Mouse (Mus musculus): ENCODE data around the gene Ranbp17. TPM values are rescaled to one million over a fixed set of nuclear protein-coding genes. Genes with fewer than 3 reads are reported as not detected.

The Ranbp17 gene
- polyA plus RNA-seq, 1 experiment from 2014 or later = 8.9 TPM

DNA sequence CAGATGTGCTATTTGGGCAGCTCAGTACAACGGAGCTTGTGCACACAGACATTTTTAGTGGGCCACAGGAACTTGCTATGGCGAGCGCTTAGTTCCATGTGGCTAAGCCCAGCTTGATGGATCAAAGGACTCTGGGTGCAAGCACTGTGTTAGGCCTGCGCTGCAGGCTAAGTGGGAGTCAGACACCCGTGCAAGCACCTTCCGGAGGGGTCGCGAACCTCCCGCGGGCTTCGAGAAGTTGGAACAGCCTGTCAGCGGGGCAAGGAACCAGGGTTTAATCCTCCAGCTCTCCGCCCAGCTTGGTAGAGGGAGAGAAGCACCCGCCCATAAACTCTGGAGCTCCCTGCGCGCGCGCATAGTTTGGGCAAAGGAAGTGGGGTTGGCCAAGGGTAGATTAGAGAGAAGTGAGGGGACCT, 332.8 kb downstream of the Ranbp17 start:
- peak overlapping the region; percentile 47 for H3K4me2 ChIP-seq
- peak overlapping the region; percentile 16; the same call in 1 of the 2 replicates for H3K4me3 ChIP-seq
- H3K4me1 ChIP-seq (replicated peaks) = peaks cover 13% of the 10 kb centered on the region
- no peaks in the 10 kb centered on the region for H3K36me3 ChIP-seq
- ATAC-seq (ENCODE audit: low FRiP score) = no peak
- no peak overlapping the region for H3K27ac ChIP-seq
- H3K27me3 ChIP-seq = peaks cover 39% of the 10 kb centered on the region
- H3K9ac ChIP-seq = peak overlapping the region; percentile 46
- 5% methylated on average over 18 of the region's 18 CpGs for WGBS
- H3K9me3 ChIP-seq = 0 out of 2 replicates have a peak, but pooled peaks cover 3% of the 10 kb centered on the region

DNA sequence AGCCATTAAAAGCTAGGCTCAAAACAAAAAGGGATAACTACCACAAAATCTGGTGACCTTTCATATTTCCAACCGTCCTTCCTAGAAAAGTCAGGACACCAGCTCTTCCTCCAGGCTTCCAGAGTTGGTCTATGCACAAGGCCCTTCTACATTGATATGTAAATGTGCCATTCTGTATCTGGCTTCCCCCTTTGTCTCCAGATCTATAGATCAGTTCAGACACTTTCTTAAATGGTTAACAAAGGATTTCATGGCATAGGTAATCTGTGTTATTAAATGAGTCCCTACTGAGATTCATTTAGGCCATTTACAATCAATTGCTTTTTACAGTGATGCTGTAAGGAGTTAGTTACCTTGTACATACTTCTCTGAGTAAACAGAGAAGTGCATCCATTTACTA, 333.7 kb downstream of the Ranbp17 start:
- H3K36me3 ChIP-seq = no peaks in the 10 kb centered on the region
- peaks cover 13% of the 10 kb centered on the region for H3K4me1 ChIP-seq (replicated peaks)
- ATAC-seq (ENCODE audit: low FRiP score) = no peak
- peaks cover 39% of the 10 kb centered on the region for H3K27me3 ChIP-seq
- H3K27ac ChIP-seq = no peak overlapping the region
- no peak overlapping the region for H3K9ac ChIP-seq
- no peak overlapping the region for H3K4me2 ChIP-seq
- WGBS = 21% methylated on average over 1 of the region's 1 CpGs
- no peak overlapping the region for H3K4me3 ChIP-seq
- H3K9me3 ChIP-seq = no peaks in the 10 kb centered on the region

DNA sequence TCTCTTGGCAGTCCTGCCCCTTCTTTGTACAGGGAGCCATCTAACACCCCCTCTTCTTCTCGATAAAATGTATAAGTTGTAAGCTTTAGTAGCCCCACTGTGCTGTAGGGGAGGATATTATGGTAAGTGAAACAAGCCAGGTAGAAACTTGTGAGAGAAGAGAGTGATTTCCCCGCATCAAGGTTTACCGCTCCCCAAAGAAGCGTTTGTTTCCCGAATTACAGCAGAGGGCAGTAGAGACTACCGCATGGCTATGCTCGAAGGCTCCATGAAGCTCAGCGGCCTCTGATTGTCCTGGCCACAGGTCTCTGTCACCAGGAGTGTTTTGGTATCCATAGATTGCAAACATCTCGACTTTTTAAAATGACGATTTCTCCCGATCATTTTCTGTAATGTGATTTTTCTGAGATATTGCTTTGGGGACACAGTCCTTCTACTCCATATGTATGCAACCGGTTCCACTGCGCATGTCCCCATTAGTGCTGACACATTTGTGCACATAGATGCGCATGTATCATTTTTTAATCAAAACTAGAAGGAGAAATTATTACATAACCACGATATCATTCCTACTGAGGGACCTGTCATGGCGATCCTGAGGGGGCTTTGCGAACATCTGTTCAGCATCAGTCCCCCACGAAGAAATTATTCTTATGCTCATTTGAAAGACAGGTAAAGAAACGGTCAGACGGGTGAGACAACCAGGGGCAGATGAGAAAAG, 336.9 kb downstream of the Ranbp17 start:
- Histone ChIP-seq H3K4me1 (replicated peaks) (peaks cover 13% of the 10 kb centered on the region), H3K4me3 (no peak overlapping the region), H3K27ac (no peak overlapping the region), H3K9ac (no peak overlapping the region), H3K36me3 (no peaks in the 10 kb centered on the region), H3K27me3 (peaks cover 31% of the 10 kb centered on the region), H3K4me2 (no peak overlapping the region), H3K9me3 (no peaks in the 10 kb centered on the region)
- 33% methylated on average over 20 of the region's 20 CpGs for WGBS
- ATAC-seq (ENCODE audit: low FRiP score) = peak; percentile 75; the same call in 1 of the 2 replicates

DNA sequence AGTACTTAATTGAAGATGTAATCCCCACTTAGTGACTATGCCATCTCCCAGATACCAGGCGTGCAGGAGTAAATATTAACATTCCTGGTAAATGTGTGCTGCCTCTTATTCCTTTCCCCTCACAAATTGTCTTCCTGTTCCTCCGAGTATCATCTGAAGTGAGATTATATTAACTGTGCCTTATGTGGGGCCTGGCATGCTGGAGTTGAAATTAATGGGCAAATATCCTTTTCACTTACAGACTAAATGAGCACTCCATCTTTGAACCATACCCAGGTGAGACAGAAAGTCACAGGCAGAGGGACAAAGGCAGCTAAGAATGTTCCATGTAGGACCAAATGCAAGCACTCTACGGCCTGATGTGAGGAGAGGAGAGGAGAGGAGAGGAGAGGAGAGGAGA, 337.8 kb downstream of the Ranbp17 start:
- Histone ChIP-seq H3K4me3 (no peak overlapping the region), H3K36me3 (no peaks in the 10 kb centered on the region), H3K4me1 (replicated peaks) (peaks cover 6% of the 10 kb centered on the region), H3K27me3 (peaks cover 28% of the 10 kb centered on the region), H3K9ac (no peak overlapping the region), H3K4me2 (no peak overlapping the region), H3K27ac (no peak overlapping the region), H3K9me3 (no peaks in the 10 kb centered on the region)
- ATAC-seq (ENCODE audit: low FRiP score) = no peak
- WGBS = 78% methylated on average over 3 of the region's 3 CpGs

DNA sequence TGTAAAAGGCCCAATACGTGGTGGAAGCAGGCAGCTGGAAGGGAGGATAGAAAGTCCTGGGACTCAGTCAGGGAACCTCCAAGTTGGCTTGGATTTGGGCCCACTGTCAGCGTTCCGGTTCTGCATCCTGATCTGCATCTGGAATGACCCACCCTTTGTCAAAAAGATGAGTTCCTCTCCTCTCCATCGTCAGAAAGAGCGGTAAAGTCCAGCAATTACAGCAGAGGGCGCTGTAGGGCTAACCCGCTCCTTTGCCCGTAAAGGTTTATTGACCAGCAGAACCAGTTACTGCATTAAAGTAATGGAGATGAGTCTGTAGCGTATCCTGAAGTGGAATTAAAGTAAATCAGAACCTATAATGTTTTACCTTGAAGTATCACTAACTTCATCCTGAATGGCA, 343.1 kb downstream of the Ranbp17 start:
- 12% methylated on average over 9 of the region's 9 CpGs for WGBS
- H3K9me3 ChIP-seq = no peaks in the 10 kb centered on the region

DNA sequence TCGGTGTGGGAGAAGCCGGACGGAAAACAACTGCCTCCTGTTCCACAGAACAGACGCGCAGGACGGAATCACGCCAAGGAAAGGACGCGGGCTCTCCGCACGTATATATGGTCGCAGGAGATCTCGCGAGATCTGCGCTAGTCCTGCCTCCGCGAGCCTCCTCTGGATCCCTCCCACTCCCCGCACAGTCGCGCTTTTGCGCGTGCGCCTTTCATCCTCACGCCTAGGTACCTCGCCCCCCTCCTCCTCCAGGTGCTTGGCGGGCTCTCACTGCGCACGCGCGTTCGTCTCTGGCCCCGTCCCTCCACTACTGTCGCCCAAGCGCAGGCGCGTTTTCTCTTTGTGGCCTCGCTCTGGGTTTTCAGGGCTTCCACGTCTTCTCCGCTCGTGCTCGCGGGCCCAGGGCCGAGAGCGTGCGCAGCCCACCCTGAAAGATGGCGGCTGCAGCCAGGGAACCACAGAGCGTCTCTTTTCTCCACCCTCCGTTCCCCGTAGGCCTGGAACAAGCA, 350.5 kb downstream of the Ranbp17 start, which contains the start of gene Npm1:
Gene Npm1, minus strand, starts transcription at position 209 of the 509 bp plus-strand sequence.
- Histone ChIP-seq H3K36me3 (peaks cover 29% of the 10 kb centered on the region), H3K4me1 (replicated peaks) (peaks cover 16% of the 10 kb centered on the region), H3K27me3 (no peaks in the 10 kb centered on the region), H3K4me3 (peak within 1 kb of the TSS; percentile 96), H3K9me3 (no peaks in the 10 kb centered on the region), H3K9ac (peak within 1 kb of the TSS; percentile 98), H3K4me2 (peak within 1 kb of the TSS; percentile 97), H3K27ac (peak within 1 kb of the TSS; percentile 97)
- ATAC-seq (ENCODE audit: low FRiP score) = peak; percentile 96
- WGBS = 4% methylated on average over 49 of the region's 49 CpGs

More for the DNA sequence above, 343.1 kb downstream of the Ranbp17 start:
- H3K4me2 ChIP-seq = no peak overlapping the region
- 0 out of 2 replicates have a peak, but pooled peaks cover 11% of the 10 kb centered on the region for H3K27me3 ChIP-seq
- H3K36me3 ChIP-seq = no peaks in the 10 kb centered on the region
- H3K4me1 ChIP-seq (replicated peaks) = no peaks in the 10 kb centered on the region
- no peak overlapping the region for H3K4me3 ChIP-seq
- H3K27ac ChIP-seq = no peak overlapping the region
- no peak for ATAC-seq (ENCODE audit: low FRiP score)
- no peak overlapping the region for H3K9ac ChIP-seq

DNA sequence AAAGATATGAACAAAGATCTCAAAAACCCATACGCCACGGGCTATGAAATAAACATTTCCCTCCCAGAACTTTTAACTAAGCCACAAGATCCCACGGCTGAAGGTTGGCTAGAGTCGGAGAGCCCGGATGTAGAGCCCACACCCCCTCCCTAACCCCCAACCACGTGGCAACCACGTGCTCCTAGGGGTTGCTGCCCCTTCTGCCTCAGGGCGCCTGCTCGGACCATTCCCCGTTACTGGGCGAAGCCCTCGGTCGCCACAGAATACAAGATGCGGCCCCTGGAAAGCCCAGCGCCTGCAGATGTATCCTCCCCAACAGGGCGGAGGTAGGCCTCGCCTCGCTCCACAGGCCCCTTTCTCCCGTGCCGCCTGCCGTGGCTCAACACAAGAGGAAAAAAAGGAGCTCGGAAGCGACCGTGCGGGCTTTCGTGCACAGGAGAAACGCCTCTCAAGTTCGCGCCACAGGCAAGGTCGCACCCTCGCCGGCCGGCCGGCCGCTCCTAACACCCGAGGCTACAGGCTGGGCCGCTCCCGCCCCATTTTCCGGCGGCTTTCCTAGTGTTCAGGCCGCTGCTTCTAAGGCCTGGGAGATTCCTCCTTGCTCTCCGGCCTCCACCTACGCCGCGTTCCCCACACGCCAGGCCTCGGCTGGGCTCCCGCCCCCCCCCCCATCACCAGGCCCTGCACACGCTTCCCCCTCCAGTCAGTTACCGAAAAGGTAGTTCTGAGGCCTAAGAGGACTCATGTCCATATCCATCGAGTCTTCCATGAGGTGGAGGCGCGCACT, 351.1 kb downstream of the Ranbp17 start:
- H3K9me3 ChIP-seq = no peaks in the 10 kb centered on the region
- peak overlapping the region; percentile 96 for H3K4me3 ChIP-seq
- peaks cover 16% of the 10 kb centered on the region for H3K4me1 ChIP-seq (replicated peaks)
- peak; percentile 74 for ATAC-seq (ENCODE audit: low FRiP score)
- H3K36me3 ChIP-seq = peaks cover 35% of the 10 kb centered on the region
- WGBS = 2% methylated on average over 49 of the region's 53 CpGs
- peak overlapping the region; percentile 97 for H3K4me2 ChIP-seq
- H3K27me3 ChIP-seq = no peaks in the 10 kb centered on the region
- H3K27ac ChIP-seq = peak overlapping the region; percentile 91
- peak overlapping the region; percentile 98 for H3K9ac ChIP-seq

Other genes with a start within 250 kb of the Ranbp17 start
- gene Gm12117, start 237.0 kb downstream of the Ranbp17 start, polyA plus RNA-seq (2015; fragmentation: Nextera tagmentation; extraction: Ambion mirVana) = not detected in 2 replicates
- not detected in 2 replicates for gene Gabrp, start 65.2 kb upstream of the Ranbp17 start, polyA plus RNA-seq (2015; fragmentation: Nextera tagmentation; extraction: Ambion mirVana)
- 0.16 and 0.19 TPM in 2 replicates for gene D130052B06Rik, start 85.6 kb upstream of the Ranbp17 start, polyA plus RNA-seq (2015; fragmentation: Nextera tagmentation; extraction: Ambion mirVana)